Mouse (Mus musculus) cerebellum, adult 11 months (tissue): Measurements from ENCODE around the gene Poldip2.
A peak's percentile ranks its signal among the peaks of the same experiment; 100 is the strongest.

Experiments used
- DNase-seq: peaks from one replicate; pipeline ENCODE4 v3.0.0; 2022

The Poldip2 gene

GRCm38 (mm10) chr11:78547718-78548460 lies 35.9 kb downstream of the Poldip2 start:
- DNase-seq: no peak

DNA sequence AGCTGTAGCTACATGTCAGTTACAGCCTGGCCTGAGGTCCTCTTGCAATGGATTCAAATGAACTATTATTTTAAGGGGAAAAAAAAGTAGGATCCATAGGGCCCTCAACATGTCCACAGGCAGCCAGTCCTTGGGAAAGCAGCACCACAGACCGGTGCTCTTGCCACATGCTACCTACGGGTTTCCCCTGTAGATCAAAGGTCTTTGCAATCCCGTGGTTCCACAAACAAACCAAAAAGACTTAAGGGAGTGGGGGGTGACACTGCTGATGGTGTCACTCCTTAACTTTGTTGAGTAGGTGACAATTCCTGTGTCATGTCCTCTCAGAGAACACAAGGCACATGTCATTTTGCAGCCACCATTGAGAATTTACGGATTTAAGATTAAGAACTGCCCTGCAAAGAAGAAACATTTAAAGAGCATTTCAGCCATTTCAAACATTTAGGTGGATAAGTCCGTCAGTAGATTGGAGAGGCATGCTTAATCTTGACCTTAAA lies 37.5 kb downstream of the Poldip2 start:
- no peak for DNase-seq

DNA sequence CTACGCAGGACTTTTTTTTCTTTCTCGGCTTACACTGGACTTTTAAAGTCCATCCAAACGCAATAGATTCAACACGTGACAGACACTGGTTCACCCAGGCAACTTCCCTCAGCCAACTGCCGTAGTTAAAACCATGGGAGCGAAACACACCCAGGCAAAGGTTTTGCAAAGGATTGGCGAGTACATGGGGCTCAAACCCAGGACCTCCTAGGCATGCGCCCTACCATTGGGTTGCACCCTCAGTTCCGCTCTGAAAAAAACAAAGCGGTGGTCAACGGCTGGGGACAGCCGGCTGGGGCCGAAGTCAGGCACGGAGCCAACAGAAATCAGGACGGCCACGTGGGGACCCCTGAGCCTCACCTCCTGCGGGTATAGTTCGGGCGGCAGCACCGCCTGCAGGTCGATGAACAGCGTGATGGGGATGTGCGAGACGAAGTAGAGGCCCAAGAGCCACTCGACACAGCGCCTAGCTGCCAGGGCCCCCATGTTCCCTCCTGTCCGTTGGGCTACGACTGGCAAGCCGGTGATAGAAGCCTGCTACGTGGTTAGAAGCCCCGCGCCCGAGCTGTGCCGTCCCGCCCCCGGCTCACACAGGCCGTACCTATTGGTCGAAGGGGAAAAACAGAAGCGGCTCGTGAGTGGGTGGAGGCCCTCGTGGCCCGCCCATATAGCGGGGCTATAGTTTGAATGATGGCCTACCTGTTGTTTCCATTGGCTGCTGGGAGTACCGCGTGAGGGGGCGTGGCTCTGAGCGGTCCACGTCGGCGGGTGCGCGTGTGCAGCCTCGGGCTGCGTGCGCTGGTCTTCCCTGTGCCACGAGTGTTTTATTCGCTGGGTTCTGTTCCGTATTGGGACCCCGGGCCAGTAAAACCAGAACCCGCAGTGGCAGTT lies 38.4 kb downstream of the Poldip2 start, which contains the start of gene Tmem97:
Gene Tmem97 (minus strand): TSS at position 610 of the 891 bp plus-strand sequence.
- DNase-seq: peak; percentile 94

DNA sequence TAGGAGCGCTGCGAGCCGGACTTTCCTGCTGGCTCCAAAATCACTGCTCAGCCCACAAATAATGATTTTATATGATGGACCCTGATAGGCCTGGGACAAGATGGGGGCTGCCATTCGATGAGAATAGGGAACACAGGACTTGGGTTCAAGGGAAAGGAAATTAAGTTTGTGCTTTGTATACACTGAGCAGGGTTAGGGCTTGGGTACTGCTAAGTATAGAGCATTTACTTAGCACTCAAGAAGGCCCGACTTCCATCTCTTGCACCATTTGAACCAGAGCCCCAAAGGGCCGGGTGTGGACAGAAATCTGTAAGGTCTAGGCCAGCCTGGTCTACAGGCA lies 39.0 kb downstream of the Poldip2 start:
- no peak for DNase-seq

GRCm38 (mm10) chr11:78555623-78556022 lies 43.6 kb downstream of the Poldip2 start:
- no peak for DNase-seq

GRCm38 (mm10) chr11:78556070-78556469 lies 44.1 kb downstream of the Poldip2 start:
- DNase-seq: no peak

DNA sequence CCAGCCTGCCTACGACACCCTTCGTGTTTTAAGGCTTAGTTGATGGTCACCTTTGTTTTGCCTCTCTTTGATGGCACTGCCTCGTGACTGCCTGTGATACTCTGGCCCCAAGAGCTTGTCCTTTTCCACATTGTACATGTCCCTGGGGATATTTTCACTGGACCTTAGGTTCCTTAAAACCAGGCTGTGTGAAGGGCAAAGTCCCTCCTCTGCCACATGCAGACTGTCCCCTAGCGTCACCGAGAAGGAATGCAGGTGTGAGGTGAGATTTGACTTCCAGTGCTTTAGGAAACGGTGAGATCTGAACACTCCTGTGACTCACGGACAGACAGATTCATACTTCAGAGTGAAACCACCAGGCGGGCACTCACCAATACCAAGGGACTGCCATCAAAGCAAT lies 45.2 kb downstream of the Poldip2 start:
- DNase-seq: no peak

GRCm38 (mm10) chr11:78560447-78560846 lies 48.5 kb downstream of the Poldip2 start:
- DNase-seq: peak; percentile 57

DNA sequence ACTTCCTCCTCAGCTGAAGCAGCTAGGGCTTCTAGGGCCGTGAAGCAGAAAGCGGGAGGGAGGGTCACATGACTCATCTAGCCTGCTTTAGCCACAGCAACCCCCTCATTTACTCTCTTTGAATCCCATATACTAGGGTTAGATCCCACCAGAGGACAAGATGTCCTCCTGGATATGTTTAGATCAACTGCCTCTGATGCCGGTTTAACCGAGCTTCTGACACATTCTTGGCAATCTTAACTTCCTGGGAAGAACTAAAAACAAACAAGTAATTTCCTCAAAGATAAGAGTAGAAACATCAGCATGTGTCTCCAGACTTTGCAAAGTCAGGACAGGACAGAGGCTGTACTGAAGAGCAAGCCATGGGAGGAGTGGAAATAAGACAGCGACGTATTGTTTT lies 54.8 kb downstream of the Poldip2 start:
- DNase-seq: no peak

GRCm38 (mm10) chr11:78567614-78568013 lies 55.6 kb downstream of the Poldip2 start:
- no peak for DNase-seq

DNA sequence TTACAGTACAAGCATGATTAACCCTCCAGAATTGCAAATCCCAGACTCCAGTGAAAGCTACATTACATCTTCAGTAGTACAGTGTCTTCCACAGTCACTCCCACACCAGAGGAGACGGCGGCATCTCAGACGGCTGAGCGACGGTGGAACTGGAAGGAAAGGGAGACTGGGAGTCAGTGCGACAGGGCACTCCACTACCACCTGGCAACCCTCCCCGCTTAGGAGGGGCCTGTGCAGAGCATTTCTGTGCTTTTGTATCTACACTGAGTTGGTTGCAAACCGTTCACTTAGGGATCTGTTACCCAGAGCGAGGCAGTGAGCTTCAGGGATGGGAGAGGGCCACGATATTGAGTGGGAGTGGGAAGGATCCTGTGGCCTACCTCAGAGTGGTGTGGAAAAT lies 56.8 kb downstream of the Poldip2 start:
- DNase-seq: no peak

DNA sequence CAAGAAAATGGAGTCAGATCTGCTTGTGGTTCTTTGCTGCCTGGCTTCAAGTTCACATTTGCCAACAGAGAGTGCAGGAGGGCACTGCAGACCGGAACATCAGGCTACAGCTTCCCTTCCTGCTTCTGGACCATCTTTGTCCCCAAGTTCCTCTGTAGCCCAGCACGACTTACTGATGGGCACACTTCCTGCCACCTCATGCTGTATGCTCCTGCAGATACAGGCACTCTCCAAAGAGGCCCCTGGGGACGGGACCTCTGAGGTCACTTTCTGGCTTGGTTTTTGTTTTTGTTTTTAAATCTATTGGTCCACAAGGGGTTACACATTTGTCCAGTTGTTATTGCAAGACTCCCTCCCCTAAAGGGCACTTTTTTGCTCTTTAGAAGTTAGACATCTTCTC lies 57.8 kb downstream of the Poldip2 start:
- no peak for DNase-seq

GRCm38 (mm10) chr11:78571441-78571840 lies 59.4 kb downstream of the Poldip2 start:
- no peak for DNase-seq

GRCm38 (mm10) chr11:78571854-78572253 lies 59.9 kb downstream of the Poldip2 start:
- DNase-seq: no peak
